8 mouse cellular contexts compared by ENCODE assay signal in the genomic region with DNA sequence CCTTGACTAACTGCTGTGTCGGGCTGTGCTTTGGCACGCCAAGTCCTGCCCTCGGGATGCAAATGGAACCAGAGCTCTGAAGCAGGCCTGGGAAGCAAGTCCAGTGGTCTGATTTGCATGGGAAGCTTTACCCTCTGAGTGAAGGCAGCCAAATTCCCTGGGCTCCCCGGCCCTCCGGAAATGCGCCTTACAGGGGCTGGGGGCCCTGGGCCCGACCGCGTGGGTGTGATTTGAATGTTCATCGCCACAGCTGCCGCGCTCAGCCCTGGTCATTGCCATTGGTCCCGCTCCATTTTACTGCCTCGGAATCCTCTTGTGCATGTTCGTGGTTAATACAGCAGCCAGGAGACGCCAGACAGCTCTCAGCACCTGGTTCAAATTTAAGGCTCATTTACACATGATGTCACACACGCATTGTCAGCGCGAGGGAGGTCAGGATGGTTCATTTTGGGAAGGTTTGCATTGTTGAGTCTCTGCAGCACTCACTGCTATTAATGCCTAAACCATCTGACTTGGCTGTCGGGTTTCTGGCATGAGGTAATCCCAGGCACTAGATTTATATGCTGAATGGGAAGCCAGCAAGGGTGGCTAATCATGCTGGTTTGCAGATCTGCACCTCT.
DNase-seq lines count a peak whose midpoint lies in the region; ATAC-seq lines count a peak whose summit lies in the region.

No protein-coding gene starts in this region.

- H3K9ac ChIP-seq in embryonic facial prominence, embryonic 11.5 days (replicated peaks; ENCODE audit: low read length): no peak overlapping the region
- H3K9ac ChIP-seq in hindbrain, embryonic 13.5 days: no peak overlapping the region
- no peak overlapping the region for H3K9ac ChIP-seq in neural tube, embryonic 13.5 days

- no peak overlapping the region for H3K4me3 ChIP-seq in embryonic facial prominence, embryonic 11.5 days (ENCODE audit: low read depth, low read length)
- H3K4me3 ChIP-seq in hindbrain, embryonic 13.5 days: no peak overlapping the region
- no peak overlapping the region for H3K4me3 ChIP-seq in neural tube, embryonic 13.5 days

- H3K36me3 ChIP-seq in embryonic facial prominence, embryonic 11.5 days (replicated peaks; ENCODE audit: control insufficient read depth, insufficient read depth, low read depth, low read length): no peaks in the 10 kb centered on the region
- no peaks in the 10 kb centered on the region for H3K36me3 ChIP-seq in hindbrain, embryonic 13.5 days
- no peaks in the 10 kb centered on the region for H3K36me3 ChIP-seq in neural tube, embryonic 13.5 days

- H3K4me1 ChIP-seq in embryonic facial prominence, embryonic 11.5 days (ENCODE audit: control insufficient read depth, insufficient read depth, low read length): no peaks in the 10 kb centered on the region
- H3K4me1 ChIP-seq in hindbrain, embryonic 13.5 days (replicated peaks): peaks cover 10% of the 10 kb centered on the region; the same call in 1 of the 2 replicates
- H3K4me1 ChIP-seq in neural tube, embryonic 13.5 days (replicated peaks): peaks cover 12% of the 10 kb centered on the region

- H3K4me2 ChIP-seq in embryonic facial prominence, embryonic 11.5 days (ENCODE audit: low read depth, low read length): no peak overlapping the region
- 0 out of 2 replicates have a peak overlapping the region, but pooled peaks have one; percentile 13 for H3K4me2 ChIP-seq in hindbrain, embryonic 13.5 days
- H3K4me2 ChIP-seq in neural tube, embryonic 13.5 days: peak overlapping the region; percentile 29

- ATAC-seq in embryonic facial prominence, embryonic 11.5 days (replicated peaks; ENCODE audit: insufficient number of reproducible peaks, low FRiP score, low TSS enrichment, low read depth): peak; percentile 79
- 0 out of 2 replicates have a peak, but pooled peaks have one; percentile 24 for ATAC-seq in hindbrain, embryonic 13.5 days (ENCODE audit: low FRiP score)
- peak; percentile 84 for ATAC-seq in neural tube, embryonic 13.5 days (ENCODE audit: low read depth)
- no peak for ATAC-seq in CD4-positive, CD25-positive, alpha-beta regulatory T cell, adult 4 months

- peak overlapping the region; percentile 59; the same call in 1 of the 2 replicates for H3K27ac ChIP-seq in embryonic facial prominence, embryonic 11.5 days (replicated peaks; ENCODE audit: low read depth, low read length)
- 0 out of 2 replicates have a peak overlapping the region, but pooled peaks have one; percentile 25 for H3K27ac ChIP-seq in hindbrain, embryonic 13.5 days
- H3K27ac ChIP-seq in neural tube, embryonic 13.5 days (replicated peaks): peak overlapping the region; percentile 34; the same call in 1 of the 2 replicates

- 13% methylated on average over 20 of the region's 20 CpGs for WGBS in embryonic facial prominence, embryonic 11.5 days
- 32% methylated on average over 20 of the region's 20 CpGs for WGBS in hindbrain, embryonic 13.5 days
- WGBS in neural tube, embryonic 13.5 days: 19% methylated on average over 20 of the region's 20 CpGs

- DNase-seq in right cerebral cortex, postnatal 10 days (ENCODE audit: low spot score in 2 of 2): peak; percentile 46 to 55
- DNase-seq in right cerebral cortex, postnatal 14 days: no peak
- peak; percentile 89 for DNase-seq in embryonic facial prominence, embryonic 11.5 days (ENCODE audit: low spot score)
- DNase-seq in adrenal gland, adult 18-20 months (ENCODE audit: low spot score in 2 of 2): no peak
- no peak for DNase-seq in kidney, adult 11 months

- H3K9me3 ChIP-seq in embryonic facial prominence, embryonic 11.5 days (replicated peaks; ENCODE audit: control insufficient read depth, low read length): no peaks in the 10 kb centered on the region
- H3K9me3 ChIP-seq in hindbrain, embryonic 13.5 days: no peaks in the 10 kb centered on the region
- H3K9me3 ChIP-seq in neural tube, embryonic 13.5 days: no peaks in the 10 kb centered on the region

- H3K27me3 ChIP-seq in embryonic facial prominence, embryonic 11.5 days (ENCODE audit: control insufficient read depth, insufficient read depth, low read length): no peaks in the 10 kb centered on the region
- no peaks in the 10 kb centered on the region for H3K27me3 ChIP-seq in hindbrain, embryonic 13.5 days
- no peaks in the 10 kb centered on the region for H3K27me3 ChIP-seq in neural tube, embryonic 13.5 days

Comparison
In these comparisons a context has a peak if more than half of its experiments do, and no peak if none do; other contexts are left out.
1. DNase-seq: peak in right cerebral cortex, postnatal 10 days (2 of 2) and embryonic facial prominence, embryonic 11.5 days (single experiment); none in right cerebral cortex, postnatal 14 days (single experiment), adrenal gland, adult 18-20 months (0 of 2) and kidney, adult 11 months (single experiment).
2. Peak in every context shown above with its lines, with median percentiles within 50 percentile points of each other: H3K27ac ChIP-seq.